Mouse (Mus musculus): ENCODE measurements around the gene Rfxank.

The Rfxank gene

DNA sequence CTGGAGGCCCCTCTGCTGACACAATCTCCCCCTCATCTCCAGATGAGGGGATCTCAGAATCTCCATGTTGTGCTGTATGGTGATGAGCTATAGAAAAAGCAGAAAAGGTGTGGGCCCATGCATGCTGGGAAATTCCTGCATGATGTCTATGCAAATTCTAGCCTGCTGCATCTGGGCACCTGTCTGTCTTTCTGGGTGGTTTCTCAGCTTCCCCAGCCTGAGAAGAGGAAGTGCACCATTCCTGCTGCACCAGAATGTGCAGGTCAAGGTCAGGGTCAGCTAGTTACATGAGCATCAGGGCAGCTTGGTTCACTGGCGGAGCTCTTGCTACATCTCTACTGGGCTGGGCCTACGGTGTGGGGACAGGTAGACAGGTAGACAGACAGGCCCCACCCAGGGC lies 28.5 kb downstream of the Rfxank start:
- DNase-seq (ENCODE audit: low spot score in 2 of 2) = peak in 1 of 2 experiments; percentile 13

DNA sequence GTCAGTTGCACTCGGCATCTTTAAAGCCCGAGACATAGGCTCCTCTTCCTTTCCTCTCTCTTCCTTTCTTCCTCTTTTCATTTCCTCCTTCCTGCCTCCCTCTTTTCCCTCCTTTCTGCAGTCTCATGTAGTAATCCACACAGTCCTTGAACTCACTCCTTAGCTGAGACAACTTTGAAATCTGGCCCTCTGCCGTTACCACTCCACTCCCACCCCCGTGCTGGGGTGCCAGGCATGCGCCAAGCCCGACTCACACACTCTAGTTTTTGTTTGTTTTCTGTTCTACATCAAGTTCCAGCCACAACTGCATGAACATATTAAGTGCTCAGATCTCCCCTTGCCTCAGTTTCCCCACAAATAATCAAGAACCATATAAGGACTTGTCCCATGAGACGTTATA lies 34.0 kb downstream of the Rfxank start:
- no peak for DNase-seq (ENCODE audit: low spot score in 2 of 2)

DNA sequence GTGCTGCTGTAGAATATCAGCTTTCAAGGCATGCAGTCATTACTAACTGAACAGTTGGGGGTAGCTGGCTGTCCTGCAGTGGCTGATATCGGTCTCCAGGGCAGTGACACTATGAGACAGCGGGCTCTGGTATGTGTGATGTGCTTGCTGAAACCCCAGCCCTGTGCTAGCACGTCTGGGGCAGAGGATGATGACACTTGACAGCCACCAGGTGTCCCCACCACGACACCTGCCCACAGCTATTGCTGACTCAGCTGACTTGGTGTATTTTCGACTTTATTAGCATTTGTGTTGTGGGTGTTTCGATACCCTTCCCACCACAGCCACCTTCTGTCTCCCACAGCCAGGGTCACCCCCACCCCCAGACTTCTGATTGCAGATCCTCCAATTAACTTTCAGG lies 34.4 kb downstream of the Rfxank start:
- peak; percentile 45 to 62 for DNase-seq (ENCODE audit: low spot score in 2 of 2)

DNA sequence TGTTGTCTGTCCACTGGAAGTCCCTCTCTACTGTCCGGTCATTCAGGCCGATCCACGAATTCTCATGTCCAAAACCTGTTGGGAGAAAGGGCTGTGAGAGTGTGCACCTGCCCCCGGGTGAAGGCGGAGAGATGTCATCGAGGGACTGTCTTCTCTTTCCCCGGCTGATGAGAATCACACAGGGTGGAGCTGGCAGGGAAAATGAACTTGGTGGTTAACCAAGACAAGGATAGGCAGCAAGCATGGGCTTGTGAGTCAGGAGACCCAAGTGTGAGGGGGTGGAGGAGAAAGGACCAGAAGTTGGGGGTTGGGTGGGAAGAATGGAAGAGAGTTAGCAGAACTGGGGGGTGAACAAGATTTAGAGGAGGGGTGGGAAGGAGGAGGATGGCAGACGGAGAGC lies 38.7 kb downstream of the Rfxank start:
- no peak for DNase-seq (ENCODE audit: low spot score in 2 of 2)

DNA sequence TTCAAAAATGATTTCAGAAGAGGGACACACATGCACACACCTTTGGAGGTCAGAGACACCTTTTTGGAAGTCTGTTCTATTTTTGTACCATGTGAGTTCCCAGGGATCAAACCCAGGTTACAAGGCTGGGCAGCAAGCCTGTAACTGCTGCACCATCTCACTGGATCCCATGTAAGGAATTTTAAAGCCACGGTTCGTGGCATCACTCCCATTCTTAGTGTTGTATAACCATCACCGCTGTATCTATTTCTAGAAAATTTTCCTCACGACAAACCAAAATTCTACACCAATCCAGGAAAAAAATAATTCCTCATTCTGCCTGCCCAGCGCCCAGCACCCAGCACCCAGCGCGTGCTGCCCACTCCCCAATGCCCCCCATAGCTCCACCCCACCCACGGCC lies 39.7 kb downstream of the Rfxank start:
- DNase-seq (ENCODE audit: low spot score in 2 of 2) = no peak

DNA sequence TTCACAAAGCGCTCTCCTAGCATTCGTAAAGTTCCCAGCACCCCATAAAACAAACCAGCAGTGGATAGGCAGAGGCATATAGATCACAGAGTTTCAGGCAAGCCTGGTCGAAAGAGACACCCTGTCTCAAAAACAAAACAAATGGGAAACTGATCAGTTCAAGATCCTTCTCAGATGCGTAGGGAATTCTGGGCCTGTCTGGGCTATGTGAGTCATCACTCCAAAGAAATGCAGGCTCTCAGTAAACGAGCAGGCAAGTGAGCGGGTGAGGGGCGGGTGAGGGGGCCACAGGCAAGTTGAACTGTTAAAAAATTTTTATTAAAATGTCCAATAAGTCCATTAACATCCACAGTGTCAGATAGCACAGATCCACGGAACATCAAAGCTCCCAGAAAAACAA lies 46.2 kb downstream of the Rfxank start:
- no peak for DNase-seq (ENCODE audit: low spot score in 2 of 2)

DNA sequence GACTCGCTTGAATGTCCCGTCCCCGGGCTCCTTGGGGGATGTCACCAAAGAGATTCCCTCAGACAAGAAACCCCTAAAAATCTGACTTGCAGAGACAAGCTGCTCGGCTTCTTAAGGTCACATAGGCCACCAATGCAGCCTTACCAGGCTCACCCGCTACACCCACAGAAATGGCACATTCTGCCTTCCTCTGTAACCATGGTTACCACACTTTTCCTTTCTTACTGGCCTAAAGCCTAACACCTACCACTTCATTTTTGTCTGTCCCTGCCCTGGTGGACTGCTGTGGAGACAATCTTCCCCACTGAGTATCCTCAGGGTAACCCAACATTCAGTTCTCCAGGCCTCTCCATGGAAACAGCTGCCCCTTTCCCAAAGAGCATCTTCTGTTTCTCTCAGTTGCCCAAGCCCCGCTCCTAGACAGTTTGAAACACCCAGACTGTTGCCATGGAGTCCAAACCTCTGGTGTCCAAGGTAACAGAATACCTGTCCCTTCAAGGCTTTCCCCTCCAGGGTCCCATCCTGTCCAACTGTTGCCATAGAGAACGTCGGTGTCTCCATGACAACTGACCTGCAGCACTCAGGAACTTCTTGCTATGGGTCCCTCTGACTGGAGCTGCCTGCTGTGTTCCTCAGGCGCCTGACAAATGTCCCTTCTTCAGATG lies 49.5 kb downstream of the Rfxank start:
- no peak for DNase-seq (ENCODE audit: low spot score in 2 of 2)

DNA sequence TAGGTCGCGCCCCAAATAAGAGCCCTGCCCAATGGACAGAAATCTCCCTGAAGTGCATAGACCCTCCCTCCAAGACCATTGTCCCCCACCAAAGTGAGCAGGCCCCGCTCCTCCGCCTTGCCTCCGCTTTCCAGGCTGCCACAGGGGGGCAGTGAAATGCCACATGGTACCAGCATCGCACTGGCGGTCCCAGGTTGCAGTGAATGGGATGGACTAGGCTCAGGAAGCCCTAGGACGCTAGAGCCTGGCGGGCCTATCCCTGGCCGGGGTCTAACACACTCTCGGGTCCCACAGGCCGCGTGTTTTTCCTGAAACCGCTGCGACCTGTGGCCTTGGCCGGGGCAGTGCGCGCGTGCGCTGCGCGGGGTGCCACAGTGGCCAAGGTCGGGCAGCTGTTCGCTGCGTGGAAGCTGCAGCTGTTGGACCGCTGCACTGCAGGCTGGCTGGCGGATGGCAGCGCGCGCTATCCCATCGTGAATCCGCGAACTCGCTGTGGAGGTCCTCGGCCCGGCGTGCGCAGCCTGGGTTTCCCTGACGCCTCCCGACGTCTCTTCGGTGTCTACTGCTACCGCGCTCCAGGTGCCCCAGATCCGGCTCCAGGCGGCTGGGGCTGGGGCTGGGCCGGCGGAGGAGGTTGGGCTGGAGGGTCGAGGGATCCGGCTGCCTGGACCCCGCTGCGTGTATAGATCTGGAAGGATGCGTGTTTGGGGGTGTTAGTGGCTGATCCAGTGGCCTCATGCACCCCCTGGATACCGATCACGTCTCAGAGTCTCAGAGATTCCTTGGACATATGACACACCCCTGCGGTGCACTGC lies 50.9 kb downstream of the Rfxank start:
- peak in 1 of 2 experiments; percentile 19 for DNase-seq (ENCODE audit: low spot score in 2 of 2)

DNA sequence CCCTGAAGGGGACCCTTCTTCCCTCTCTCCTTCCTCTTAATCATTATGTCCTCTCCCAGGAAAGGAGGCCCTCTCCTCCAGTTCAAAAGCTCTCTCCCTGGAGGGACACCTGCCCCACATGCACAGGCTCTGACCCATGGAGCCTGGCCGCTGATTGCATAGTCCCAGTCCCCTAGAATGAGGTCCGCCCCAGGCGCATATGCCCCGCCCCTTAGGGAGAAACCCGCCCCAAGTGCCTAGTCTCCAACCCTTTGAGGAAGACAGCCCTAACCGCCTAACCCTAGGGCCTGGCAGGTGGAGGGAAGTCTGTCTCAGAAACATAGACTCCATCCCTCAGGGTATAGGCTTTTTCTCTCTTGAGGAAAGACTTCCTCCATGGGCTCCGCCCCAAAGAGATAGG lies 51.7 kb downstream of the Rfxank start:
- DNase-seq (ENCODE audit: low spot score in 2 of 2) = no peak

DNA sequence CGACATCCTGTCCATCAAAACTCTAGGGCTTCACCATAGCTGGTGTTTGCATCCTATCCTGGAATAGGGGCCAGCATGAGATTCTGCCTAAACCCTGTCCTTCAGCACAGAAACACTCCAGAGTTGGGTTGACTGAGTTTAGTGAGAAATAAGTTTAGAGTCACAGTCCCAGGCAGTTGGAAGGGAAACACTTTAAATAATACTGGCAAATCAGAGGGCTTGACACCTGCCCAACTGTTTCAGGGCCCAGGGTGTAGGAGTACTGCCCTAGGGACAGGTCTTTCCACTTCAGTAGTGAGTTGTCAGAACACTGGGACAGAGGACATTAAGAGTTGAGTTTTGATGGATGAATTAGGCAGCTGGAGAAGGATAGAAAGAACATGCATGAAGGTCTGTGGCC lies 52.8 kb downstream of the Rfxank start:
- no peak for DNase-seq (ENCODE audit: low spot score in 2 of 2)

DNA sequence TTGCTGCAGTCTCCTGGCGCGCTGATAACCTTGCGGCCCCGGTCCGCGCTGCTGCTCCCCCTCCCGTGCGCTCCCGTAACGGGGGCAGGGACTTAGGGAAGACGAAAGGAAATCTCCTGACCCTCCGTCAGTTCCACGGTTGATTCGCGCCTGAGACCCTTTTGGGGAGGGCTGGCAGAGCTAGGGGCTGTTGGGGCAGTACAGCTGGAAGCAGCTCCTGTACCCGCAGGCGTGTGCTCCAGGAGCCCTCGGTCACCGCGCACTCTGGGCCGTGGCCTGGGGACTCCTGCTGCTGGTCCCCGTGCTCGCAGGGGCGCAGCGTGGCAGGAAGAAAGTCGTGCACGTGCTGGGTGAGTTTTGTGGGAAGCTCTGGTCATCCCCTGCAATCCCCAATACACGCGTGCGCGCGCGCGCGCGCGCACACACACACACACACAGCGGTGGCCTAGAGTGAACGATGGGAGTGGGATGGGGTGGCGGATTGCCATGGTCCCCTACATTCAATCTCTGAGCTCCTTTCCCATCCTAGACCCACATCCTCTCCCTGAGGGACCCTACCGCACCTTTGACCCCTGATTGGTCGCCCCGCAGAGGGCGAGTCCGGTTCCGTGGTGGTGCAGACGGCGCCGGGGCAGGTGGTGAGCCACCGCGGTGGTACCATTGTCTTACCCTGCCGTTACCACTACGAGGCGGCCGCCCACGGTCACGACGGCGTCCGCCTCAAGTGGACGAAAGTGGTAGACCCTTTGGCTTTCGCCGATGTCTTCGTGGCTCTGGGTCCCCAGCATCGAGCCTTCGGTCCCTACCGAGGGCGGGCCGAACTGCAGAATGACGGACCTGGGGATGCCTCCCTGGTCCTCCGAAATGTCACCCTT lies 54.5 kb downstream of the Rfxank start:
- DNase-seq (ENCODE audit: low spot score in 2 of 2) = no peak

DNA sequence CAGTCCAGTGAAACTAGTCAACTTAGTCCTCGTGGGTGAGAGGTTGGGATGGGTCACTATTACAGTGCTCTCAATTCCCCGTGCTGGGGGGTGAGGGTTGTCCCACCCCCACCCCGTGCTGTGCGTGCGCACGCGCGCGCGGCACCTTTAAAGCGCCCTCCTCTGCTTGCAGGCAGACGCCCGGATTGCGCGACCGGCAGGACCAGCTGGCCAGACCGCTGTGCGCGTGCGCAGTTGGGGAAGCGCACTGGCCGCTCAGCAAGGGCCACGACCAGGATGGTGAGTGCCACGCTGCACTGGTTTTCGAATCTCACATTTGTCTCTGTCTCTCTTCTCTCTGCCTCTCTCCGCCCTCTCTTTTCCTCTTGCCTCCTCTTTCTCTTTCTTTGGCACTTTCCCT lies 55.7 kb downstream of the Rfxank start, which contains the start of gene Hapln4:
Gene Hapln4, plus strand, starts transcription at position 173 of the 400 bp plus-strand sequence.
- DNase-seq (ENCODE audit: low spot score in 2 of 2) = peak; percentile 17 to 41

DNA sequence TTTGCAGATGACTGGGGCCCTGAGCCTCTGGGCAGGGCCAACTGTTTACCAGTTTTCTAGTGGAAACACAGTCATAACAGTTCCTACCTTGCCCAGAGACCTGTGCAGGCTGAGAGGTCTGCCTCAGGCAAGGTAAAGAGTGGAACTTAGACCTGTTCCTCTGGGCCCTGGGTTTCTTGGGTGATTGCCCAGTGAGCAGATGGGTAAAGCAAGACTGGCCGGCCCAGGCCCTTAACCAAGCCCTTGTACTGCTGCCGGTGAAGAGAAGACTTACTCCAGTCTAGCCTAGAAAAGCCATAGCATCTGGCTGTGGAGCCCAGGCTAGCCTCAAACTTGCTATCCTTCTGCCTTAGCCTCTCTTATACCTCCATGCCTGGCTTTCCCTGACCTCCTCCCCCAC lies 57.0 kb downstream of the Rfxank start:
- DNase-seq (ENCODE audit: low spot score in 2 of 2) = no peak
